Mouse (Mus musculus) urinary bladder, adult 18-20 months (tissue): Measurements from ENCODE around the gene Carns1.

ENCODE experiments used
- DNase-seq, 2 experiments: peaks; one replicate each; pipeline ENCODE4 v3.0.0; 2022; ENCODE audit warnings: low spot score in 2 of 2, mixed read lengths in 2 of 2

Carns1 gene

DNA sequence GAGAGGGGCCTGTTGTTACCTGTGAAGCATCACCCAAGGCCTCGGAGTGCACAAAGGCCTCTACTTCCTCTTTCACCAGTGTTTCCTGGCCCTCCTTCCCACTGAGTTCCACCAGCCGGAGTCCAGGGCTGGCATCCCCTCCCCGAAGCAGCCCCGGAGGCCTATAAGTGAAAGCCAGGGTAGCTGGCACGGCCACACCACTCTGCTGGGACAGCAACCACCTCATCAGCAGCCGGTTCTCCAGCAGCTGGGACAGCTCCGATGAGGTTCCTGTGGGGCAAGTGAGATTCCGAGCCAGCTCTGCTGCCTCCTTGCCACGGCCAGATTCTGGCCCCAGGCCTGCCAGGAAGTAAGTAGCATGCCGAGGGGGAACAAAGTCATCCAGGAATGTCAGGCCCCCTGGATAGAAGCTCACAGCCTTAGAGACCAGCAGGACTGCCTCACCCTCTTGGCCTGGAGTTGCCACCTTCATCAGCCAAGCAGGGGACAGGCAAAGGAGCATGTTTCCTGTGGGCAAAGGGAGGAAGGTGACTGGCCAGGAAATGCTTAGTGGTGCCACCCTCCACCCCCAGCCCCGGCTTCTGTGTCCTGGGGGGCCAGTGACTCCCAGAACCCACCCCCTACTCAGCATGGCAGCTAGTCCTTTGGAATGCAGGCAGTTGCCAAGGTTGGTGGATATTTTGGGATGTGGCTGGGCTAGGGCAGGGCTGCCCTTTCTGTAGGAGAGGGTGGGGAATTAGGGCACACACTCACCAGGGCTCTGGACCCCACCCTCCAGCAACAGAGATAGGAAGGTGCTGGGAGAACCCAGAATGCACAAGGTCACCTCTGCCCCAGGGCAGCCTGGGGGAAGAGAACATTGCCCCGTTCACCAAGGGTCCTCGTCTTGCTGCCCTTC is 3.6 kb downstream of the Carns1 start:
- DNase-seq = no peak

DNA sequence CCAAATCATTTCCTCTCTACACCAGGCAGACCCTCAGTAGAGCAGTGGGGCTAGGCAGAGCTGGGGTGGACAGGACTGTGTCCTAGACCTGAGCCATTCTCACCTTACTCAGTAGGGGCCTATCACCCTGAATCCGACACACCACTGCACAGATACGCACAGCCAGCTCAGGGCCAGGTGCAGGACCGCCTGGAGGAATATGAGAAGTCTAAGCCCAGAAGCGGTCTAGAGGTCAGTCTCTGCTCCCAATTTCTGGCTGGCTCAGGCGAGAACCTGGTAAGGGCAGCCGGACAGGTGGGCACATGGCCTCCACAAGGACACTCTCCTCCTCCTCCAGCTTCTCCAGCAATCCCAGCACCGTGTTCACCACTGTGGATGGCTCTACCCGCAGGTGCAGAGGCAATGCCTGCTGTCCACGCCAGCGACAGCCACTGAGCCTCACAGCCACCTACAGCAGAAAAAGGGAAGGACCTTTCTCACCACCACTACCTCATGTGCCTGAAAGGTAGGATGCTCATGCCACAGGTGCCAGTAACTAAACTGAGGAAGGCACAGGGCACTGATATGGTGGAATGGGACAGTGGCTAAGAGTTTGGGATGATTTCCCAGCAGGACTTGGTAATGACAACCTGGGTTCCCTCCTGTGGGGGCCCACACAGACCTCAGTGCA is 4.4 kb downstream of the Carns1 start:
- DNase-seq = no peak

DNA sequence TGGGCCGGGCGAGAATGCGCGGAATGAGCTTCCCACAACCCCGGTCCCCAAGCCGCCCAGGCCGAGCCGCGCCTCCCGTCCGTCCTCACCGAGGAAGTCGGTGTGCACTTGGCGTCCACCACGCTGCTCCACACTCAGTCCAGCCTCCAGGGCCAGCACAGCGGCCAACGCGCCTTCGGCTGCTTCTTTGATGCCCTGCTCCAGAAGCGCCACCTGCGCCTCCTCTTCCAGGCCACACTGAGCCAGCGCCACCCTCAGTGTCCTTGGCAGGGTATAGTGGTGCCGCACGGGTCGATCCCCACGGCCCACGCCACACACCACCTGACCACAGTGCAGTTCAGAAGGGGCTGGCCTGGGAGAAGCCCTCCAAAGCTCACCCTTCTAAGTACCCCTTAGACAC is 5.5 kb downstream of the Carns1 start:
- DNase-seq = no peak

DNA sequence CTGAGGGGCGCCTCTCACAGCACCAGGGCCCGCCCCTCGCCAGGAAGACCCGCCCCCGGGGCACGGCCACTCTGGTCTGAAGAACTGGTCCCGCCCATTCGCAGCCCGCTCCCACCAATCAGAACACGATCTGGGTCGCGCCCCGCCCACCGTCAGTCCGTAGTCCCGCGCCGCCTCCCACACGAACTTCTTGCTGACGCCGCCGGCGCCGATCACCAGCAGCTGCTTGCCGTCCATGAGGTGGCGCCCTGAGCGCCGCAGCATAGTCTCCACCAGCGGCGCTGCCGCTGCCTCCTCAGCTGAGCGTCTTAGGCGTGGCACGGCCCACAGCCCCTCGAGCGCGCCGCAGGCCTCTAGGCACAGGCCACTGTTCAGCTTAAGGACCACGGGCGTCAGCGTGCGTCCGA is 5.9 kb downstream of the Carns1 start:
- peak; percentile 98 to 99 for DNase-seq

DNA sequence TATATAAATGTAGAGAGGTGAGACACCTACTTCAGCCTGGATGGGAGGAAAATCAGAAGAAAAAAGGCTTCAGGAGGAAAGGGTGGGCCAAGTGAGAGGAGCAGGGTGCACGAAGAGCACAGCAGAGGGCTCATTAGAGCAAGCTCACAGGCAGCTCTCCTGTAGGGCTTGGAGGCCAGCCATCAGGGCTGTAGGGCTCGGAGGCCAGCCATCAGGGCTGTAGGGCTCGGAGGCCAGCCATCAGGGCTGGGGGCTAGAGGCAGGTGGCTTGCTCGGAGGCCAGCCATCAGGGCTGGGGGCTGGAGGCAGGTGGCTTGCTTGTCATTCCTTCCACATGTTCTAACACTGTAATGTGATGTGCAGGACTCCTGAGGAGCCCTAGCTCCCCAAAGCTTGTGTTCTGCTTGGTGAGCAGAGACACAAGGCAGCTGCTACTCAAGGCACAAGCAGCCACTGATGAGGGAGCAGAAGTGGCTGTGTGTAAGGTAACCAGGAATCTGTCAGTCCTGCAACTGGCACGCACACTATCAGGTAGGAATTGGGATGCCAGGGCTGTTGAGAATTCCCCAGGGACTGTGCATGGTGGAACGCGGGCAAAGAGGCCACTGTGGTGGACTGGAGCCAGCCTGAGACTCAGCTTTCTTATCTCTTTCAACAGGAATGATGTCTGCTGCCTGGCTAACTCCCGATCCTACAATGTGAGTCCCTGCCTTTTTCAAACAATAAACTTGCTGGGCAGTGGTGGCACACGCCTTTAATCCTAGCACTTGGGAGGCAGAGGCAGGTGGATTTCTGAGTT is 8.4 kb downstream of the Carns1 start:
- DNase-seq = no peak

DNA sequence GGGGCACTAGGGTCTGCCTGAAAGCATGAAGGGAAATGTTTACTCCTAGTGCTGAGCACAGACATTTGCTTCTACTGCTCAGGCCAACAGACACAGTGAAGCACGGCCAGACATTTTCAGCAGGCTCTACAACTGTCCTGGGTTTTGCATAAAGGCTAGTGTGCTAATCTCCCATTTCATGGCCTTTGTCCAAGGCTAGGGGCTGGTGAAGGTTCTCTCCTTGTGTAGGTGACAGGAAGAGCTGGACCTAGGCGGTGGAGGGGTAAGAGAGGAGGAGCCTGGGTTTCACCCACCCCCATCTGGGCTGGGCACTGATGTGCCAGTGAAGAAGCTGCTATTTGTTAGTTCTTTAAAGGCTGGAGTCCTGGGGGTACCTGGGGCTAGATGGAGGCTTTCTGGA is 10.6 kb downstream of the Carns1 start:
- DNase-seq = no peak

DNA sequence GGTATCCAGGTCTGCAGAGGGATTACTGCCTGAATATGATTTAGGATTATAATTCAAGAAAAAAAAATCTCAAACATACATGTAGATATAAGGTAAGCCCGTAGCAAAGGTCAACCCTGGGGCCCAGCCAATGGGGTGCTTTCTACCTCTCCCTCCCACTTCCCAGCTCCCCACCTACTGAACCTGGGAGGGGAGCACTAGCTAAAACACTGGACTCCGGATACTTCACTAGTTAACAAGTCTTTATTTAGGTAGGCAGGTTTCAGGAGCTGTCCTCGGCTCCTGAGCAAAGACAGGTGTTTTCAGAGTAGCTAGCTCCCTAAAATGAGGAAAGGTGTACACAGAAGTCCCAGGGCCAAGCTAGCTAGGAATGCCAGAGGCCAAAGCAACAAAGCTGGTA is 11.2 kb downstream of the Carns1 start:
- DNase-seq = no peak

DNA sequence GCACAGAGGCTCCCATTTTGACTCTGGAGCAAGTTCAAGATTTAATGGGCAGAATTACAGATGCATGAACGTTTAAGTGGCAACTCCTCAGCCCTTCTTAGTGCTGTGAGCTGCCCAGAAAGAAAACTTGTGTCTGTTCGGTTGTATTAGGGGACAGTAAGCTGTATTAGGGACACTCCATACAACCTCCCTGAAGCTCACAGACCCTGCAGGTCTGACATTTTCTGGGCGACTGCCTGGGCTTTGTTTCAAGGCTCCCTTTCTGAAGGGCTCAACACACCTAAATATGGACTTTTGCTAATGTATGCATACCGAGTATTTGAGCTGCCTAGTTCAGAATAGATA is 11.8 kb downstream of the Carns1 start:
- no peak for DNase-seq

DNA sequence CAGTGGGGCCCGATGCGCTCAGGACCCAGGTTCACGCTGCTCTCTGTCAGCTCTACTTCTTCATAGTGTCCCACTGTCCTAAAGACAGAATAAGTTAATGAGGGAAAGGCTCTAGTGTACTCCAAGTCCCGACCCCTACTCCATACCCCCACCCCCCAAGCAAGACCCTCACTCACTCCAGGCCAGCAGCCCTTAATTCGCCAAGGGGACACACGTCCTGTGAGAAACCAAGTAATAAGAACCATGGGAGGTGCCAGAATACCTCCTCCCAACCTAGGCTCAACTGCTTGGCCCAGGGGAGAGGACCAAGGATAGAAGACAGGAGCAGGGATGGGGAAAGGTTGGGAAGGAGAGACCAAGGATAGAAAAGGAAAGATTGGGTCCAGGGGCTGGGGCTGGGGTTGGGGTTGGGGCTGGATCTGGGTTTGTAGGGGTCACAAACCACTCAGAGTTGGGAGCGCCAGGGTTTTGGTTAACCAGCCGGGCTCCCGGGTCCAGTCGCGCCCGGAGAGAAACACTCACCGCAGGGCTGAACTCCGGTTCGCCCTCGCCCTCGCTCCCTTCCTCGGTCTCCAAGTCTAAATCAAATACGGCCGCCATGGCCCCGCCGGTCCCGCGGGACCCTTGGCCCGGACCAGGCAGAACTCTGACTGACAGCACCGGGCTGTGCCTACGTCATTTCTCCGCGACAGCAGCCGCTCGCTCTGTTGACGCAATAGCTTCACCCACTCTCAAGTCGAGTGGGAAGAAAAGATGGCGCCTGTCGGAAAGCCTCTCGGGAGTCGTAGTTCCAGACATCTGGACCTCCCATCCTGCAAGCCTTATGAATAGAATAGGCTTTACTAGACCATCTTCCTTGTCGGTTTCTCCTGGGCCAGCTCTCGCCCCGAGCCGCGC is 12.4 kb downstream of the Carns1 start, which contains the start of gene Rps6kb2:
Gene Rps6kb2, minus strand, starts transcription at position 709 of the 897 bp plus-strand sequence.
- DNase-seq = peak; percentile 92 to 97

DNA sequence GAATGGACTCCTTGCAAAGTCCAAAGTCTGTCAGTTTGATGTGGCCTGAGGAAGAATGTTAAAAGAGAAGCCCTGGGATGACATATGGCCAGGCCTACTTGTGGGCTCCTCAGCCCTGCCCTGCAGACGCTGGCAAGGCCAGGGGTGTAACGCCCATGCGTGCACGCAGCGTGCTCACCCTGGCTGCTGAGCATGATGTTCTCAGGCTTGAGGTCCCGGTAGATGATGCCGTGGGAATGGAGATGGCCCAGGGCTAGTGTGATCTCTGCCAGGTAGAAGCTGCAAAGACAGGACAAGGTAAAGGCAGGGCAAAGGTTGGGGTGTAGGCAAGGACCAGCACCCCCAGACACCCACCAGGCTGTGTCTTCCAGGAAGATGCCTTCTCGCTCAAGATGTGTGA is 16.2 kb downstream of the Carns1 start:
- no peak for DNase-seq

DNA sequence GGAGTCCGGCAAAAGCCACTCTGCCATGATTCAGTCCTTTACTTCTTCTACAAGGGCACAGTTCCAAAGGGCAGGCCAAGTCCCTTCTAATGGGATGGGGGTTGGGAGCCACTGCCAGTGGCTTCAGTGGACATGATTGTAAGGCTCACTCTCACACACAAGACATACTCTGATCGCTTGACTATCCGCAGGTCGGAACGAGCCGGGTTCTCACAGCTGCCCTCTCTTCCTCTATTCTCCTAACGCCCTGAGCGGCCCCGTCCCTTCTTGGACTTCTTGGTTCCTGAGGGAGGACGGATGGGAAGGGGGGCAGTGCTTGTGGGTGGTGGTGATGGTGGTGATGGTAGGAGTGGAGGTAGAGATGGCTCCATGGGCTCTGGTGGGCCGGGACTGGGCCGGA is 18.5 kb downstream of the Carns1 start:
- DNase-seq = no peak

DNA sequence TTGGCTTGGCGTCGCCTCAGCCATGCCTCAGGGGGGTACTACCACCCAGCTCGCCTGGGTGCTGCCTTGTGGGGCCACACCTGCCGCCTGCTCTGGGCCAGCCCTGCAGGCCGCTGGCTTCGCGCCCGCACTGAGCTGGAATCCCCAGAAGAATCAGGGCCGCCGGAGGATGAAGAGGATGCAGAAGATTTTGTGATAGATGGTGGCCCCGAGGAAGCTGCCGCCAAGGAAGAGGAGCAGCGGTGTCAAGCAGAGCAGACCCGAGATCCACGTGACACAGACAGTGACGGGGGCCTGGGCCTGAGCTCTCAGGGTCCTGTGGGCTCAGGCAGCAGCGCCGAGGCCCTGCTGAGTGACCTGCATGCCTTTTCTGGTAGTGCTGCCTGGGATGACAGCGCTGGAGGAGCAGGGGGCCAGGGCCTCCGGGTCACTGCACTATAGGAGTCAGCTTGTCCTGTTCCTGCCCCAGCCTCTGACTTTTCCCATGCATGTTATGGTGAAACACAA is 19.2 kb downstream of the Carns1 start:
- DNase-seq = no peak

DNA sequence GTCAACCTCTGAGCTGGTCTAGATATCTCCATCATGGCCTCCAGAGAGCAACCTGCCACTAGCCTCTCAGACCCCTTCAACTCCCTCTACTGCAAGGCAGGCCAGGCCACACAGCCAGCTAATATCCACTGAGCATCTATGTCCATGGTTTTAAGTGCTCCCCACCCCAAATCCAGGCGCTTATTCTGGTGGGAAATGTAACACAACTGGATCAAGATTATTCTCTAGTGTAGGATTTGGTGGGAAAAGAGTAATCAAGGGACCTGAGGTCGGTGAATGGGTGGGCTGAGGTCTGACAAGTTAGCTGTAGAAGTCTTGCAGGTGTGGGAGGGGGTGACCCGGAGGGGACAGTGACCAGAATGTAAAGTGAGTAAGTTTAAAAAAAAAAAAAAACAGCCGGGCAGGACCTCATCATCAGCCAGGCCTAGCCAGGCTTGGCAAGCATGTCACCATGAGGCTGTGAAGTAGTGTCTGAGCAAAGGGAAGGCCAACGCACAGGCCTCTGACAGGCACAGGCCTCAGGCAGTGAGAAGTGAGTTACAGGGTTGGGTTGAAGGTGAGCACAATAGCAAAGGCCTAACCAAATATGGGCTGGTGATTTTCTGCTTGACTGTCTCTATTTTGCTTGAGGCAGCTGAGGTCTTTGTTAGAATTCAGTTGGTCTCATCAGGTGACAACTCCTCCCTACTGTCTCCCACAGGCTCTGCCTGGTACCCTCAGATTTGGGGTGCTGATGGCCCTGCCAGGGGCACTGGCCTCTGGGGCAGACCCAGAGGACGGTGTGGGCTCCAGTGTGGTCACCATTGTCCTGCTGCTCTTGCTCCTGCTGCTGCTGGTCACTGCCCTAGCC is 19.8 kb downstream of the Carns1 start:
- DNase-seq = no peak

DNA sequence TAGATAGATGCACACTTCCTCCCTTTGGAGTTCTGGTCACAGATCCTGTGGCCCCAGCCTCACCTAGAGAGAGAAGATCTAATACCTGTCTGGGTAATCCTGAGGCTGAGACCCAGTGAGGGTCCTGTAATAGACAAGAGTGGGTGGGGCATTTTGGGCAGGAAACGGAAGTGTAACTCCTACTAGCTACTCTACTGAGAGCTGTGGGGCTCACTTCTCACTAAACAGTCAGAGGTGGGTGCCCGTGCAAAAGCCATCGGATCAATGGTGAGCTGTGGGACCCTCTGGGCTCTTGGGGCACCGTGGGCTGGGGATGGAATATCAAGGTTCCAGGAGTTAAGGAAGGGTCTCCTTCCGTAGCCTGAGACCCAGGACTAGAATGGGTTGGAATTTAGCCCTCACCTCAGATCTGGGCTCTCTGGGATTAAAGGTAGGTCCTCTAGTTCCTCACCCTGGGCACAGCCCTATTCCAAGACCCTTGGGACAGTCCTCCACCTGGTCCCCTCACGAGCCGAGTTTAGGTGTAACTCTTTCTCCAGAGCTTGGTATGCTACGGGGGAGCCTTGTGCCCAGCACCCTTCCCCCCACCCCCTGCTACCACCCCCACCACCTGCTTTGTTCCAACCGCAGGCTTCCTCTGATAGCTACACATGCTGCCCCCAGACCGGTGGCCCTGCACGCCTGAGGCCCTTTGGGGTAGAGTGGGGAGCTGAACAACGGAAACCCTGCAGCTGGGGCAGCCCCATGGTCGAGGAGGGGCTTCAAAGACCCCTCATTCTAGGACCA is 20.6 kb downstream of the Carns1 start:
- DNase-seq = no peak

DNA sequence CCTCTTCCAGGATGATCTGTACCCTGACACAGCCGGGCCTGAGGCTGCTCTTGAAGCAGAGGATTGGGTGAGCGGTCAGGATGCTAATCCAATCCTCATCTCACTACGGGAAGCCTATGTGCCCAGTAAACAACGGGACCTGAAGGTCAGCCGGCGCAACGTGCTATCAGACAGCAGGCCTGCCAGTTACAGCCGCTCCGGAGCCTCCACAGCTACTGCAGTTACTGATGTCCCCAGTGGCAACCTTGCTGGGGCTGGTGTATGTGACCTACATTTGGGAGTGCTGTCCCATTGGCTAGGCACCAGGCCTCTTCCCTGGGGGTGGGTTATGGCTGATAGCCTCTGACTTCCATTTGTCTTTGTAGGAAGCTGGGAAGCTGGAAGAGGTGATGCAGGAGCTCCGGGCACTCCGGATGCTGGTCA is 22.0 kb downstream of the Carns1 start, which contains the start of gene Ptprcap:
Gene Ptprcap, plus strand, starts transcription at position 373 of the 423 bp plus-strand sequence.
- DNase-seq = no peak

DNA sequence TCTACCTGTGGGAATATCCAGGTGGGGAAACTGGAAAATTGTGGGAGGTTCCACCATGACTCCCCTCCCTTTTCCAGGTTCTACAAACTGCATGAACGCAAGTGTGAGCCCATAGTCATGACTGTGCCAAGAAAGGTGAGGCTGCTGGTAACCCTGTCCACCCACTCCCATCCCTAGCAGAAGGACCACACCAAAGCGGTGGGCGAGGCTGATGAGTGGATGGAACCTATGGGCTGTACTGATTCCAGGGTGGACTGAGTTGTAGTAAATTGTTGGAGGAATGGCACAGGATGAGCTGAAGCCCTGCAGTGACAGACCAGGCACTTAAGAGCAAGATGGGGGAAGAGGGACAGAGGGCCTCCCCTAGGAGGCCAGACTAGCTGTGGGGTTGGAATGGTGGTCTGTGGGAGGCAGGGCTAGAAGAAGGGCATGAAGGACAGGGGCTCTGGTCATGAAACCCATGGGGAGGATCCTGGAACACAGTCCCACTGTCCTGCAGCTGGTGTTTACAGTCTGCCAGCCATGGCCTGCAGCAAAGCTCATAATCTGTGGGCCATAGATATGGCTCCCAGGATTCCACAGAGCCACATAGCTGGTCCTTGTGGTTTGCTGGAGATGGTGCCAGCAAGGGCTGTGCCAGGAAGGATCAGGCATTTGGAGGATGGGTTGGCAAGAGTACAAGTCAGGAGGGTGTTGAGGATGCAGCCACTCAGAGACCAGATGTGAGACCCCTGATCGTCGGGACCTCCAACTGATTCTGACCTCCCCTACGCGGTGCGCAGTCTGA is 22.6 kb downstream of the Carns1 start:
- DNase-seq = no peak

DNA sequence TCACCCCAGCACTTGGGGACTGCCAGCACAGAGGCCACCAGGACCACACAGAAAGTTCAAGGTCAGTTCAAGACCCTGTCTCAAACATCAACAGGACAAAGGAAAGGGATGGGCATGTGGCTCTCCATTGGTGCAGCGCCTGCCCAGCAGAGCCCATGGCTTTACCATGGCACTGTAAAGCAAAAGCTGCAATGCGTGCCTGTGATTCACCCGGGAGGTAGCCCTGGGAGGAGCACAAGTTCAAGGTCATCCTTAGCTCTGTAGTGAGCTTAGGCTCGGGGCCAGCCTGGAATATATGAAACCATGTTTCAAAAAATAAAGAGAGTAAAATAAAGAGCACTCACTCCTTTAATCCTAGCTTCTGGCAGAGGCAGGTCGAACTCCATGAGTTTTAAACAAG is 23.4 kb downstream of the Carns1 start:
- DNase-seq = no peak

DNA sequence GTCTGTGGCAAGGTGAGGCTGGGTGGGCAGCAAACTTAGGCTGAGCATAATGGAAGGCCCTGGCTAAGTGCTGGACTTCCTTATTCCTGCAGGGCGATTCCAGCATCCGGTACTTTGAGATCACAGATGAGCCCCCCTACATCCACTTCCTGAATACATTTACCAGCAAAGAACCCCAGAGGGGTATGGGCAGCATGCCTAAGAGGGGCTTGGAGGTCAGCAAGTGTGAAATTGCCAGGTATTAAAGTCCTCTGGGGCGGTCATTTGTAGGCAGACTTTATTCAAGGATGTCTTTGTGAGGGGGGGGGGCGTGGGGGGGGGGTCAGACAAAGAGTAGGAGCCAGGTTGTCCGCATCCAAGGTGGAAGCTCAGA is 23.8 kb downstream of the Carns1 start:
- no peak for DNase-seq
